Comparison of ENCODE assay signal across 17 mouse cellular contexts in genomic region chr16:84807874-84808273, GRCm38 (mm10). TPM values are rescaled to one million over a fixed set of nuclear protein-coding genes. Genes with fewer than 3 reads are reported as not detected.
"Had no signal": no experiment of that assay in that cellular context is flagged by ENCODE, and none has a peak within 500 bp of the region (broad histone marks: within the 10 kb centered on the region; RNA-seq: fewer than 3 reads in every experiment).

No protein-coding gene starts in this region.

- H3K4me3 ChIP-seq: lung, embryonic 15.5 days; megakaryocyte, embryonic 14.5 days; midbrain, embryonic 12.5 days; midbrain, embryonic 15.5 days; neural tube, embryonic 12.5 days had no signal

- H3K27ac ChIP-seq: lung, embryonic 15.5 days; macrophage; midbrain, embryonic 12.5 days; midbrain, embryonic 15.5 days; neural tube, embryonic 12.5 days had no signal

- ATAC-seq: lung, postnatal 0 days; midbrain, embryonic 15.5 days had no signal

- H3K36me3 ChIP-seq: lung, embryonic 15.5 days; midbrain, embryonic 15.5 days had no signal

- DNase-seq: lung, adult 2 months; lung, postnatal 14 days; lung, postnatal 36 days; right cerebral cortex, postnatal 14 days; thymus, adult 18-20 months; thymus, postnatal 14 days; thymus, postnatal 36 days had no signal

- H3K4me1 ChIP-seq: lung, embryonic 15.5 days; midbrain, embryonic 12.5 days; midbrain, embryonic 15.5 days; neural tube, embryonic 12.5 days had no signal

- H3K4me2 ChIP-seq: lung, embryonic 15.5 days; midbrain, embryonic 12.5 days; midbrain, embryonic 15.5 days; neural tube, embryonic 12.5 days had no signal

- H3K27me3 ChIP-seq: lung, embryonic 15.5 days; megakaryocyte, embryonic 14.5 days; midbrain, embryonic 12.5 days; midbrain, embryonic 15.5 days; neural tube, embryonic 12.5 days had no signal

- H3K9ac ChIP-seq: lung, embryonic 15.5 days; midbrain, embryonic 12.5 days; midbrain, embryonic 15.5 days; neural tube, embryonic 12.5 days had no signal

- H3K9me3 ChIP-seq: lung, embryonic 15.5 days; midbrain, embryonic 12.5 days; midbrain, embryonic 15.5 days; neural tube, embryonic 12.5 days had no signal

RNA-seq across cellular contexts. Expression of gene Jam2, which starts 34.0 kb away (rescaled TPM):
- total RNA-seq: megakaryocyte progenitor cell, adult 5-6 weeks; monocyte, adult 5-6 weeks; neutrophil, adult 5-6 weeks had no signal
- polyA plus RNA-seq: macrophage had no signal
